Mouse (Mus musculus): ENCODE data around the gene Casp1.
A peak's percentile ranks its signal among the peaks of the same experiment; 100 is the strongest.

Casp1 gene

GRCm38 (mm10) chr9:5298329-5299131 is at the start of gene Casp1:
Casp1 (plus strand) TSS chr9:5298517.
- peak; percentile 80 for DNase-seq (ENCODE audit: low read depth)

GRCm38 (mm10) chr9:5263951-5264475 is 34.3 kb upstream of the Casp1 start:
- DNase-seq (ENCODE audit: low read depth), result no peak

- no peak for DNase-seq (ENCODE audit: low read depth)
These were observed 28.0 kb upstream of the Casp1 start for GRCm38 (mm10) chr9:5270274-5270673.

- DNase-seq (ENCODE audit: low read depth), result no peak
These were observed 27.4 kb upstream of the Casp1 start for GRCm38 (mm10) chr9:5270884-5271283.

GRCm38 (mm10) chr9:5271334-5271845 is 26.9 kb upstream of the Casp1 start:
- DNase-seq (ENCODE audit: low read depth), result no peak

- DNase-seq (ENCODE audit: low read depth), result no peak
These were observed 12.2 kb upstream of the Casp1 start for GRCm38 (mm10) chr9:5286071-5286470.

- no peak for DNase-seq (ENCODE audit: low read depth)
These were observed 11.7 kb upstream of the Casp1 start for GRCm38 (mm10) chr9:5286597-5286996.

GRCm38 (mm10) chr9:5296354-5297237 is 1.7 kb upstream of the Casp1 start:
- DNase-seq (ENCODE audit: low read depth), result no peak

- DNase-seq (ENCODE audit: low read depth), result no peak
These were observed 740 bp downstream of the Casp1 start for GRCm38 (mm10) chr9:5299132-5299381.

- DNase-seq (ENCODE audit: low read depth), result peak; percentile 87
These were observed 10.2 kb downstream of the Casp1 start, which contains the start of gene Casp4 for GRCm38 (mm10) chr9:5308561-5308960. Casp4 (plus strand) TSS chr9:5308828.

GRCm38 (mm10) chr9:5310112-5310511 is 11.8 kb downstream of the Casp1 start:
- DNase-seq (ENCODE audit: low read depth), result peak; percentile 26

GRCm38 (mm10) chr9:5311435-5311834 is 13.1 kb downstream of the Casp1 start:
- peak; percentile 67 for DNase-seq (ENCODE audit: low read depth)

GRCm38 (mm10) chr9:5328204-5328603 is 29.9 kb downstream of the Casp1 start:
- DNase-seq (ENCODE audit: low read depth), result no peak

- DNase-seq (ENCODE audit: low read depth), result no peak
These were observed 34.1 kb downstream of the Casp1 start for GRCm38 (mm10) chr9:5332441-5332840.

- no peak for DNase-seq (ENCODE audit: low read depth)
These were observed 35.1 kb downstream of the Casp1 start for GRCm38 (mm10) chr9:5333422-5333821.

GRCm38 (mm10) chr9:5343092-5343491 is 44.8 kb downstream of the Casp1 start:
- no peak for DNase-seq (ENCODE audit: low read depth)

- no peak for DNase-seq (ENCODE audit: low read depth)
These were observed 45.8 kb downstream of the Casp1 start for GRCm38 (mm10) chr9:5344090-5344489.

- no peak for DNase-seq (ENCODE audit: low read depth)
These were observed 47.1 kb downstream of the Casp1 start, which contains the start of gene Casp12 for GRCm38 (mm10) chr9:5345291-5345898. Casp12 (plus strand) TSS chr9:5345430.

GRCm38 (mm10) chr9:5347381-5347780 is 49.1 kb downstream of the Casp1 start:
- DNase-seq (ENCODE audit: low read depth), result no peak

GRCm38 (mm10) chr9:5353673-5354072 is 55.4 kb downstream of the Casp1 start:
- no peak for DNase-seq (ENCODE audit: low read depth)

- DNase-seq (ENCODE audit: low read depth), result no peak
These were observed 58.5 kb downstream of the Casp1 start for GRCm38 (mm10) chr9:5356801-5357200.

Data from induced T-regulatory cell, adult 2 months (primary cell).